Mouse (Mus musculus) spleen, postnatal 14 days (tissue): ENCODE measurements around the gene Ticrr.

Experiments
- DNase-seq, 2 experiments: peaks; one replicate each; pipeline ENCODE4 v3.0.0; 2021 to 2022; ENCODE audit warnings: low spot score in 2 of 2

Ticrr gene

GRCm38 (mm10) chr7:79744585-79744984 is 84.6 kb downstream of the Ticrr start:
- DNase-seq = no peak

GRCm38 (mm10) chr7:79747659-79748058 is 87.7 kb downstream of the Ticrr start:
- no peak for DNase-seq
